Mouse (Mus musculus) frontal cortex, postnatal 10 days (tissue): ENCODE measurements around the gene Phf23.
"Not testable (repeated sequence)": the region's sequence is repeated elsewhere in the genome, so short reads cannot be mapped to it uniquely, and the experiment has no call there.

Experiments
- DNase-seq, 2 experiments: peaks; one replicate each; pipeline ENCODE4 v3.0.0; 2022; ENCODE audit warnings: low spot score in 2 of 2, mixed read lengths in 1 of 2

Phf23 gene

DNA sequence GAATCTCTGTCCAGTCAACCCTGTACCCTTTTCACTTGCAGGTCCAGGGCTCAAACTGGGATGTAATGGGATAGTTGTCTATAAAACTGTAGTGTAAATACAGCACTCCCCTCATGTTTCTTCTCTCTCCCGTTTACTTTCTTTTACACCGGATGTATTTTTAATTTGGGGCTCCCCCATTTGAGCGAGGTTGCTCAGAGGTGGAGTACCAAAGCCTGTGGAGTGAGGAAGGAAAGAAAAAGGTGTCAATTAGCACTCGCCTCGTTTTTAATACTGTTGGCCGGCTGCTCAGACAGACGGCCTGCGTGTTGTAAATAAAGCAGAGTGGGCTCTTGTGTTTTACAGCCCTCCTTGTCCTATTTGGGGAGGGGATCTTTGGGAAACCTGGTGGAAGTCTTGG is 4.1 kb downstream of the Phf23 start:
- peak in 1 of 2 experiments; percentile 6 for DNase-seq

- peak; percentile 88 to 89 for DNase-seq
These were observed 4.9 kb downstream of the Phf23 start, which contains the start of gene Dvl2 for GRCm38 (mm10) chr11:70000396-70000898. Gene Dvl2 (plus strand): TSS chr11:70000595.

GRCm38 (mm10) chr11:70001159-70001558 is 5.6 kb downstream of the Phf23 start:
- no peak for DNase-seq

GRCm38 (mm10) chr11:70001865-70002264 is 6.3 kb downstream of the Phf23 start:
- DNase-seq: no peak

- no peak for DNase-seq
These were observed 6.9 kb downstream of the Phf23 start for GRCm38 (mm10) chr11:70002471-70002870.

GRCm38 (mm10) chr11:70005521-70005920 is 9.9 kb downstream of the Phf23 start:
- DNase-seq: no peak

DNA sequence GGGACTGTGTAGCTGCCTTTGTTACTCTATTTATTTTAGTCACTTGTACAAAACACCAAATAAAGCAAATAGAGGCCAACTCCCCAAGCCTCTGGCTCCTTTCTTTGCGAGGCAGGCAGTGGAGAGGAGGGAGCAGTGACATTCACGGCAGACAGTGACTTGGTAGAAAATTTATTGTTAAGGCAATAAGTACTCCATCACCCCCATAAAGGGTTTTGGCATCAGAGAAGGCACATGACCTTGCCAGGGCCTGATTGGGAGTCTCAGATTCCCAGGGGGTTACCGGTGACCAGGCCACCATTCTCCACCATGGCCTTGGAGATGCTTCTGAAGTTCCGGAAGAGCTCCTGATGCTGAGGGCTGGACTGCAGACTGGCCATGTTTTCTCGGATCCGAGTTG is 14.5 kb downstream of the Phf23 start:
- no peak for DNase-seq

DNA sequence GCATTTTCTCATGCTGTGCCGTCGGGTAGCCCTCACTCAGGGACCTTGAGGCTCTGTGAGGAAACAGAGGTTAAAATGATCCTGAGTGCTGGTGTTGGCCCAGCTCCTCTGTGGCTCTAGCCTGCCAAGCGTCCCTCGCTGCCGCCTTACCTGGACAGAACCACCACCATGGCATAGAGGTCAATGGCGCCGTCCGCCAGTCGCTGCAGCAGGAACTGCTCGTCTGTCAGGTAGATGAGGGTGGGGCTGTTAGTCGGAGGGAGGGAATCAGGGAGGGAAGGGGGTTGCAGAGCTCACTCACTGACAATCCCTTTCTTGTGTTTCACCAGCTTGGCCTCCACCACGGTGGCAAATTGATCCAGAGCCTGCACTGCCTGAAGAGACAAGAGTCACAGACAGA is 15.0 kb downstream of the Phf23 start:
- DNase-seq: no peak

GRCm38 (mm10) chr11:70010961-70011360 is 15.4 kb downstream of the Phf23 start:
- no peak for DNase-seq

GRCm38 (mm10) chr11:70012931-70013330 is 17.4 kb downstream of the Phf23 start:
- no peak for DNase-seq

DNA sequence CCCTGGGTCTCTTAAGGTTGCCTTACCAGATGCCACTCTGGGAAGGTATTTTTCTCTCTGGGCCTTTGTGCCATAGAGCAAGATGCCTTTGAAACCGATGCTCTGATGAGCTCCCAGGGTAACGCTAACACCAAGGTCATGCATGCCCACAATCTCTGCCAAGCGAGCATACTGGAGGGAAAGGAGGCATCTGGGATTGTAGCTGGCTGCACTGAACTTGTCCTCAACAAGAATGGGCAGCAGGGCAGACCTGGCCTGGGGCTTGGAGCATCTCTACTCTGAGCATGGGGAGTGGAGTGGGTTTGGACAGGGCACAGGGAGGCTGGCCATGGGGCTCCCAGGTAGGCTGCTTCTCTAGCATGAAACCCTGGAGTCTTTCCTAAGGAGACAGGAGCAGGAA is 17.8 kb downstream of the Phf23 start:
- no peak for DNase-seq

DNA sequence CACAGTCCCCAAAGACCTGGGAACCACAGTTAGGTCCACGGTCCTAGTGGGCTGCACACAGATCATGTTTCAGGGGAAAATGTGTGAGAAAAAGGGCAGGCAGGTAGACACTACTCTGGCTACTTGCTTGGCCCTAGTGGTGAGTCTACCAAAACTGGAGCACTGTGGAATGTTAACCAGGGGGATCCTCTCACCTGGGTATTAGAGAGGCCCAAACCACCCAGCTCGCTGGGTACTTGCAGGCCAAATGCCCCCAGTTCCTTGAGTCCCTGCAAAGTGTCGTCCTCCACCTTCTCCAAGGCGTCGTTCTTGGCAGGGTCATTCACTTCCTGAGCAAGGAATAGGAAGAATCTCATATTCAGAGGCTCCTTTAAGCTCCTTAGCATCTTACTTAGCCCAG is 18.5 kb downstream of the Phf23 start:
- DNase-seq: no peak

GRCm38 (mm10) chr11:70014880-70015558 is 19.4 kb downstream of the Phf23 start, which contains the start of gene Acadvl:
Gene Acadvl (minus strand): TSS chr11:70015411.
- DNase-seq: peak in 1 of 2 experiments; percentile 84

- DNase-seq: no peak
These were observed 20.1 kb downstream of the Phf23 start for GRCm38 (mm10) chr11:70015677-70016076.

DNA sequence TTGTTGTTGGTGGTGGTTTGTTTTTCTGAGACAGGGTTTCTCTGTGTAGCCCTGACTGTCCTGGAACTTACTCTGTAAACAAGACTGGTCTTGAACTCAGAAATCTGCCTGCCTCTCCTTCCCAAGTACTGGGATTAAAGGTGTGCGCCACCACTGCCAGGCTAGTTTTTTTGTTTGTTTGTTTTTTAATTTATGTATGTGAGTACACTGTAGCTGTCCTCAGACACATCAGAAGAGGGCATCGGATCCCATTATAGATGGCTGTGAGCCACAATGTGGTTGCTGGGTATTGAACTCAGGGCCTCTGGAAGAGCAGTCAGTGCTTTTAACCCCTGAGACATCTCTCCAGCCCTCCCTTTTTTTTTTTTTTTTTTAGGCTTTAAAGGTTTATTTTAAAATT is 20.6 kb downstream of the Phf23 start:
- not testable (repeated sequence) for DNase-seq

- DNase-seq: no peak
These were observed 21.1 kb downstream of the Phf23 start, which contains the start of gene Dlg4 for GRCm38 (mm10) chr11:70016669-70017068. Gene Dlg4 (plus strand): TSS chr11:70016942.

- no peak for DNase-seq
These were observed 21.7 kb downstream of the Phf23 start for GRCm38 (mm10) chr11:70017199-70017767.

GRCm38 (mm10) chr11:70018131-70018990 is 22.8 kb downstream of the Phf23 start:
- peak in 1 of 2 experiments; percentile 71 for DNase-seq

DNA sequence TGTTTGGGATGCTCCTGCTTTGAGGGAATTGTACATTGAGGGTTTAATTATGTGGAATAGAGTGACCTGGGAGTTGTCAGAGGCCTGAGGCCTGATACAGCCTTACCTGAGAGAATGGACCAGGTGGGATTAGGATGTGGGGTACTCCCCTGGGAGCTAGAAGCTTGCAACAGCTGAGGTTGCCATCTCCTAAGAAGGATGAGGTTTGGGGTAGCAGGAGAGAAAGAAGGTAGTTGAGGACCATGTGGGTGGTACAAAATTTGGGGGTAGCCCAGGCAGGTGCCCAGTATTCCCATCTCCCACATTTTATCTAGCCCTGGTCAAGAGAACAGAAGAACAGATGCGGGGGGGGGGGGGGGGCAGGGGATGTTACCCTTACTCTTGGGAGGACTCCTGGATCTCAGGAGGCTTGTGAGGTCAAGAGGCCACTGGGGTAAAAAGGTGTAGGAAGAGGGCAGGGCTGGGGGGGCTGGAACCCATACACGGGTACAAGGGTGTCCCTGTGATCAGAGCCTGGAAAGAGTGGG is 24.0 kb downstream of the Phf23 start:
- DNase-seq: no peak

DNA sequence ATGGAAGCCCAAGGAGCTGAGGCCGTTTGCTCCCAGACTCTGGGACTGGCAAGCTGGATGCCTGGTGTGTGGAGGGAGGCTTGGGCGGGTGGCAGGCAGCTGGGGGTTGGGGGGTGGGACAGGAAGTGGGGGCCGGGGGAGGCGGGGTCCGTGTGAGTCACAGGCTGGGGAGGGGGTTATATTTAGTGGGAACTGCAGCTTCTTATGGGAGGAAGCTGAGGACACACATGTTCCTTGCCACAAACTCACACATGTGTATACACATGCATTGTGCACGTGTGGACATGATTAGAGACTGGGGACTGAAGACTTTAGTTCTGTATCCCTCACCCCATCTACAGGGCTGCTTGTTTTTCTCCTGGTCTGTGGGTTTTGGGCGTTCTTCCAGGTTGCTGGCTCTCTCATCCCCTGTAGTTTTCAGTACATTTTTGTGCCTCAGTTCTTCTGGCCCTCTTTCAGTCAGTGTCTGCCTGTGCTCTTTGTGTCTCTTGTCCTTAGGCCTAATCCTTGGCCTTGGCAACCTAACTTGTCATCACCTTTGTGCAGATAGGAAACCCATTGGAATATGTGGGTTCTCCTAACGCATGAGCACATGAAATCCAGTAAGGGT is 24.6 kb downstream of the Phf23 start:
- no peak for DNase-seq

GRCm38 (mm10) chr11:70020731-70021263 is 25.2 kb downstream of the Phf23 start:
- DNase-seq: peak; percentile 73 to 81
